Mouse (Mus musculus) CH12.LX (cell line): ENCODE measurements around the gene Kcnb1. TPM values are rescaled to one million over a fixed set of nuclear protein-coding genes. Genes with fewer than 3 reads are reported as not detected.

Source experiments
- DNase-seq: peaks from one replicate; pipeline ENCODE4 v3.0.0-alpha.2; 2013; ENCODE audit errors: extremely low read depth
- H3K27ac ChIP-seq: 2 replicates; pipeline ENCODE4 v1.5.1; 2012; ENCODE audit warnings: low read depth, mild to moderate bottlenecking, control low read depth, moderate library complexity; ENCODE audit not compliant: insufficient read depth
- H3K27me3 ChIP-seq: replicated peaks from 2 replicates; pipeline ENCODE3; 2012; ENCODE audit warnings: inconsistent platforms
- H3K36me3 ChIP-seq, 2 experiments: replicated peaks in 1 of 2; 2 replicates each; pipeline versions ENCODE3 to v1.6.1; 2012; ENCODE audit warnings: inconsistent platforms in 1 of 2, low read length in 1 of 2, mild to moderate bottlenecking in 1 of 2, mixed read lengths in 1 of 2, moderate library complexity in 1 of 2; ENCODE audit not compliant: control insufficient read depth in 1 of 2, insufficient read depth in 1 of 2
- H3K4me1 ChIP-seq, 2 experiments: 2 replicates each; pipeline ENCODE4 v1.6.1; 2012; ENCODE audit warnings: inconsistent platforms in 1 of 2, moderate library complexity in 1 of 2; ENCODE audit not compliant: insufficient read depth in 2 of 2, control insufficient read depth in 1 of 2
- H3K4me2 ChIP-seq: 2 replicates; pipeline ENCODE4 v1.6.1; 2012; ENCODE audit warnings: low read depth, mild to moderate bottlenecking, control low read depth; ENCODE audit not compliant: poor library complexity, insufficient read depth, severe bottlenecking
- H3K4me3 ChIP-seq, 3 experiments: fragments of 150-350 bp in 1 of 3; sonication (generic) in 1 of 3; replicated peaks in 1 of 3; 2 replicates each; pipeline versions ENCODE3 to v1.5.1; 2011 to 2012; ENCODE audit warnings: low read depth in 2 of 3, low read length in 2 of 3, mild to moderate bottlenecking in 2 of 3, moderate library complexity in 2 of 3, control low read depth in 1 of 3, improper control_type of control experiment in 1 of 3, inconsistent platforms in 1 of 3, mixed read lengths in 1 of 3; ENCODE audit not compliant: poor library complexity in 1 of 3
- H3K79me2 ChIP-seq: replicated peaks from 2 replicates; pipeline ENCODE4 v1.6.1; 2012; ENCODE audit warnings: mild to moderate bottlenecking, moderate library complexity; ENCODE audit not compliant: control insufficient read depth, poor library complexity, insufficient read depth, severe bottlenecking; ENCODE audit errors: extremely low read depth
- H3K9ac ChIP-seq: 2 replicates; pipeline ENCODE4 v1.6.1; 2012; ENCODE audit warnings: low read depth, mild to moderate bottlenecking, control low read depth, moderate library complexity; ENCODE audit not compliant: insufficient read depth
- H3K9me3 ChIP-seq: replicated peaks from 2 replicates; pipeline ENCODE3; 2012; ENCODE audit warnings: low read length, inconsistent platforms, mixed read lengths
- BHLHE40 ChIP-seq: IDR thresholded peaks from 2 replicates; pipeline ENCODE4 v1.6.1; 2011; ENCODE audit warnings: mild to moderate bottlenecking, low read depth, low read length, improper control_type of control experiment
- CHD1 ChIP-seq: IDR thresholded peaks from 2 replicates; pipeline ENCODE4 v1.6.1; 2012; ENCODE audit warnings: low read depth, low read length, improper control_type of control experiment, inconsistent platforms
- CTCF ChIP-seq, 2 experiments: IDR thresholded peaks in 1 of 2; conservative IDR thresholded peaks in 1 of 2; 2 replicates each; pipeline ENCODE4 v1.5.1; 2011 to 2012; ENCODE audit warnings: low read depth in 2 of 2, low read length in 2 of 2, improper control_type of control experiment in 1 of 2, inconsistent platforms in 1 of 2, mild to moderate bottlenecking in 1 of 2, moderate library complexity in 1 of 2
- ETS1 ChIP-seq: conservative IDR thresholded peaks from 2 replicates; pipeline ENCODE4 v1.6.1; 2012; ENCODE audit warnings: low read depth, mild to moderate bottlenecking, inconsistent platforms, low read length, improper control_type of control experiment, moderate library complexity
- GABPA ChIP-seq: IDR thresholded peaks from 2 replicates; pipeline ENCODE4 v1.6.1; 2012; ENCODE audit warnings: low read depth, low read length, improper control_type of control experiment, inconsistent platforms; ENCODE audit not compliant: insufficient replicate concordance
- IRF4 ChIP-seq: IDR thresholded peaks from 2 replicates; pipeline ENCODE4 v1.6.1; 2014; ENCODE audit warnings: low read depth, mild to moderate bottlenecking, inconsistent platforms, low read length, improper control_type of control experiment
- JUN ChIP-seq: IDR thresholded peaks from 2 replicates; pipeline ENCODE4 v1.6.1; 2011; ENCODE audit warnings: low read depth, mild to moderate bottlenecking, low read length, improper control_type of control experiment, moderate library complexity; ENCODE audit not compliant: insufficient read depth
- MAFK ChIP-seq: IDR thresholded peaks from 2 replicates; pipeline ENCODE4 v1.6.1; 2011; ENCODE audit warnings: low read length, improper control_type of control experiment; ENCODE audit not compliant: insufficient replicate concordance
- MAX ChIP-seq: IDR thresholded peaks from 2 replicates; pipeline ENCODE4 v1.6.1; 2011; ENCODE audit warnings: low read length, improper control_type of control experiment
- MXI1 ChIP-seq: IDR thresholded peaks from 2 replicates; pipeline ENCODE4 v1.6.1; 2011; ENCODE audit warnings: mild to moderate bottlenecking, low read depth, low read length, improper control_type of control experiment
- MYC ChIP-seq: IDR thresholded peaks from 2 replicates; pipeline ENCODE4 v1.6.1; 2011; ENCODE audit warnings: low read depth, mild to moderate bottlenecking, improper control_type of control experiment, low read length
- NELFE ChIP-seq: IDR thresholded peaks from 2 replicates; pipeline ENCODE4 v1.6.1; 2011; ENCODE audit warnings: low read depth, low read length, improper control_type of control experiment
- PAX5 ChIP-seq: IDR thresholded peaks from 2 replicates; pipeline ENCODE4 v1.6.1; 2012; ENCODE audit warnings: low read length, inconsistent platforms, mixed read lengths
- POLR2A ChIP-seq: IDR thresholded peaks from 2 replicates; pipeline ENCODE4 v1.6.1; 2011; ENCODE audit warnings: low read depth, mild to moderate bottlenecking, improper control_type of control experiment, low read length
- POLR2AphosphoS2 ChIP-seq: IDR thresholded peaks from 2 replicates; pipeline ENCODE4 v1.6.1; 2011; ENCODE audit warnings: low read depth, low read length, improper control_type of control experiment
- RAD21 ChIP-seq: IDR thresholded peaks from 2 replicates; pipeline ENCODE4 v1.6.1; 2011; ENCODE audit warnings: low read depth, mild to moderate bottlenecking, low read length, improper control_type of control experiment, moderate library complexity
- SIN3A ChIP-seq: IDR thresholded peaks from 2 replicates; pipeline ENCODE4 v1.6.1; 2012; ENCODE audit warnings: low read length, improper control_type of control experiment, inconsistent platforms
- USF2 ChIP-seq: conservative IDR thresholded peaks from 2 replicates; pipeline ENCODE4 v1.6.1; 2011; ENCODE audit warnings: low read depth, low read length, improper control_type of control experiment
- ZKSCAN1 ChIP-seq: IDR thresholded peaks from 2 replicates; pipeline ENCODE4 v1.6.1; 2012; ENCODE audit warnings: low read depth, inconsistent platforms, low read length, improper control_type of control experiment, borderline replicate concordance
- ZMIZ1 ChIP-seq: IDR thresholded peaks from 2 replicates; pipeline ENCODE4 v1.6.1; 2012; ENCODE audit warnings: low read depth, mild to moderate bottlenecking, inconsistent platforms, low read length, improper control_type of control experiment
- ZNF384 ChIP-seq: IDR thresholded peaks from 2 replicates; pipeline ENCODE4 v1.6.1; 2012; ENCODE audit warnings: low read depth, low read length, improper control_type of control experiment, inconsistent platforms
- dilution Hi-C: fragments of 300-500 bp; cut with MboI; formaldehyde crosslinking; loops from 2 replicates; pipeline ENCODE4 v1.14.3; 2020; ENCODE audit warnings: low sequenced_read_pairs; ENCODE audit not compliant: extremely low pct_unique_long_range_greater_than_20kb, extremely low pct_ligation_motif_present
- in situ Hi-C: fragments of 300-500 bp; cut with MboI; formaldehyde crosslinking; loops from 3 replicates; pipeline ENCODE4 v1.14.3; 2019; ENCODE audit warnings: low sequenced_read_pairs, low pct_ligation_motif_present, low pct_unique_long_range_greater_than_20kb, mixed read lengths
- polyA plus RNA-seq: library from polyadenylated mRNA; unstranded; fragments of >175 nt; gene quantifications from 2 replicates; pipeline ENCODE4 v1.2.1, GENCODE M21; 2012; ENCODE audit warnings: low read depth; ENCODE audit not compliant: insufficient read length
- total RNA-seq, 2 experiments: library from RNA; depleted of rRNA; stranded (reverse); fragments of 300-350 nt in 1 of 2; fragments of >200 nt in 1 of 2; gene quantifications; 2 replicates each; pipeline ENCODE4 v1.2.3; 2012 to 2014

Kcnb1 gene
- total and polyA plus RNA-seq, 3 experiments: 2.5 to 6.6 (median 5.1) TPM

DNA sequence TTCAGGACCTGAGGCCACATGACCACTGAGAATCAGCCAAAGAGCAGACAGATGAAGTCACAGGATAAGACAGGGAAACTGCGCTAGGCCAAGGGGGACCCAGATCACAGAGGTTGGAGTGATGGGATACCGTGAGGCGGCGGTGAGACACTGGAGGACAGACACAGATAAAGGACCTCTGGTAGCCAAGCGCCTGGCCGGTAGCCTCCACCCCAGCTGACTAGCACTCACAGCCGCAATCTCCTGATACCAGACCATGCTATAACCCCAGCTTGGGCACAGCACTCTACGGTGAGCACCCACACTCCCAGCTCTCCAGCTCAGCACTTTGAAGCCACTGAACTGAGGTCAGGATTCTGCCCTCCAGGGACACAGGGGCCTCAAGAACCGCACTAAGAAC, 26.4 kb downstream of the Kcnb1 start:
- Histone ChIP-seq H3K27ac (no peak overlapping the region), H3K4me2 (no peak overlapping the region), H3K9me3 (peaks cover 5% of the 10 kb centered on the region), H3K79me2 (no peaks in the 10 kb centered on the region), H3K27me3 (peaks cover 9% of the 10 kb centered on the region), H3K36me3 (no peaks in the 10 kb centered on the region), H3K9ac (no peak overlapping the region), H3K4me3 (no peak overlapping the region), H3K4me1 (peaks cover 0 to 19% of the 10 kb centered on the region in 2 experiments; a peak in 2 of 4 replicates)
- dilution Hi-C loops: no loop called here
- DNase-seq: no peak
- in situ Hi-C loops: no loop called here
- no peak for TF ChIP-seq CTCF (conservative IDR thresholded peaks at IDR 0.05 in 1 of 2, IDR thresholded peaks at IDR 0.05 in 1 of 2; ENCODE audit: low read depth in 2 of 2, low read length in 2 of 2)
- TF ChIP-seq POLR2AphosphoS2: no peak
- TF ChIP-seq ZNF384: no peak
- no peak for TF ChIP-seq PAX5
- no peak for TF ChIP-seq JUN
- TF ChIP-seq ZKSCAN1: no peak
- no peak for TF ChIP-seq CHD1
- TF ChIP-seq MYC: no peak
- TF ChIP-seq ZMIZ1: no peak
- TF ChIP-seq BHLHE40: no peak

DNA sequence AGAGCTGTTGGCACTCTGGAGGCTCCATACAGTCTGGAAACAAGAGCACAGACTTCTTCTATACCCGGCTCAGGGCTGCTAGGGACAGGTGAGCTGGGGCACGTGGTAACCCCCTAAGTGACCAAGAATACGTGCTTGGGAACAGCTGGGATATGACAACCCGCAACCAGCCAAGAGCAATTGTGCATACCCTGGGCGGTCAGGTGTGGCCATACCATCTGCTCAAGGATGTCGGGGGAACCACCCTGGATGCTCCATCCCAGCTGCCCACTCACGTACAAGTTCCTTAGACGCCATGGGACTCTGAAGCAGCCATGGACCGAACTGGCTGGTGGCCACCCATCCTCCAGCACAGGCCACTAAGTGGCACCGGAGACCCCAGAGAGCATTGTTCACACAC, 26.8 kb downstream of the Kcnb1 start:
- Histone ChIP-seq H3K9me3 (peaks cover 5% of the 10 kb centered on the region), H3K27ac (no peak overlapping the region), H3K4me3 (no peak overlapping the region), H3K27me3 (peaks cover 9% of the 10 kb centered on the region), H3K36me3 (no peaks in the 10 kb centered on the region), H3K9ac (no peak overlapping the region), H3K79me2 (no peaks in the 10 kb centered on the region), H3K4me2 (no peak overlapping the region), H3K4me1 (peaks cover 0 to 19% of the 10 kb centered on the region in 2 experiments; a peak in 2 of 4 replicates)
- dilution Hi-C loops: no loop called here
- TF ChIP-seq PAX5: no peak
- no peak for DNase-seq
- in situ Hi-C loops: no loop called here

DNA sequence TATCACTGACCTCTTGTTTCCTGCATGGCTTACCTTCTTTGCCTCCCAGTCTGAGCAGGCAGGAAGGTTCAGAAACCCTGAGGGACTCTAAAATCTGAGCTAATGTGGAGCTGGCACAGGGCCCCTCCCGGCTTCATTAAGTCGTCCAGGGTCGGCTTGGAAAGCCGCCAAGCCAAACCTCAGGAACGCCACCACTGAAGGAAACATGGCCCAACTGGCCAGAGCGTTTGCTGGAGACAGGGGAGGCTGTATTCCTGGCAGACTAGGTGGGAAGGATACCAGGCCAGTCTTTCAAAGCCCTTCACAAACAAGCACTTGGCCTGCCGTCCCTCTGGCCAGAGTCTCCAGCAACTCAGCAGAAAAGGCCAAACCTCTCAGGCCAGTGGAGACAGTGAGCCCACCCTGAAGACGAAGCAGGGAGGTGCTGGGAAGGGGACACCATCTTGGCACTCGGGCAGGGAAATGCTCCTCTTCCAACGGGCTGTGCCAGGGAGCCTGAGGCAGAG, 27.4 kb downstream of the Kcnb1 start:
- in situ Hi-C loops: no loop called here

More for the DNA sequence above, 27.4 kb downstream of the Kcnb1 start:
- H3K27ac ChIP-seq: no peak overlapping the region
- H3K4me1 ChIP-seq: peaks cover 0 to 14% of the 10 kb centered on the region in 2 experiments; a peak in 2 of 4 replicates
- H3K9me3 ChIP-seq: peaks cover 5% of the 10 kb centered on the region
- no peaks in the 10 kb centered on the region for H3K36me3 ChIP-seq
- H3K4me2 ChIP-seq: no peak overlapping the region
- no peak for DNase-seq
- no peak overlapping the region for H3K4me3 ChIP-seq
- peaks cover 6% of the 10 kb centered on the region for H3K27me3 ChIP-seq
- no peaks in the 10 kb centered on the region for H3K79me2 ChIP-seq
- TF ChIP-seq ZKSCAN1 (no peak), USF2 (no peak), SIN3A (no peak), MXI1 (no peak), MAFK (no peak), NELFE (no peak), ETS1 (no peak), IRF4 (no peak), RAD21 (no peak), GABPA (no peak), POLR2A (no peak), MAX (no peak), BHLHE40 (no peak), JUN (no peak)
- dilution Hi-C loops: no loop called here
- H3K9ac ChIP-seq: no peak overlapping the region
